Mouse (Mus musculus): ENCODE data around the gene Gmcl1. TPM values are rescaled to one million over a fixed set of nuclear protein-coding genes. Genes with fewer than 3 reads are reported as not detected.

The Gmcl1 gene
- total RNA-seq, 2 experiments from 2014 or later = 4.4 to 5.4 TPM

DNA sequence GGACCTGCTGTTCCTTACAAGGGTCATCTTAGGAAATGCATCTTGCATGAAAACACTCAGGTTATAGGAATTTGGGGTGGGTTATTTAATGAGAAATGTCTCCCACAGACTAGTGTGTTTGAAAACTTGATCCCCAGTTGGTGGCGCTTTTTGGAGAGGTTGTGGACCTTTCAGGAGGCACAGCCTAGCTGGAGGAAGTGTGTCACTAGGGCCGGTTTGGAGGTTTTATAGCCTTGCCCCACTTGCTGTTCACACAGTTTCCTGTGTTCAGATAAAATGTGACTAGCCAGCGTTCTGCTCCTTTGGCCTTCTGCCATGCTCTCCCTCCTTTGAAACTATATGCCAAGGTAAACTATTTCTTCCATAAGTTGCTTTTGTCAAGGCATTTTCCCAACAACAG, 7.5 kb upstream of the Gmcl1 start:
- no peak for ATAC-seq (replicated peaks; ENCODE audit: low FRiP score, poor library complexity, severe bottlenecking)

DNA sequence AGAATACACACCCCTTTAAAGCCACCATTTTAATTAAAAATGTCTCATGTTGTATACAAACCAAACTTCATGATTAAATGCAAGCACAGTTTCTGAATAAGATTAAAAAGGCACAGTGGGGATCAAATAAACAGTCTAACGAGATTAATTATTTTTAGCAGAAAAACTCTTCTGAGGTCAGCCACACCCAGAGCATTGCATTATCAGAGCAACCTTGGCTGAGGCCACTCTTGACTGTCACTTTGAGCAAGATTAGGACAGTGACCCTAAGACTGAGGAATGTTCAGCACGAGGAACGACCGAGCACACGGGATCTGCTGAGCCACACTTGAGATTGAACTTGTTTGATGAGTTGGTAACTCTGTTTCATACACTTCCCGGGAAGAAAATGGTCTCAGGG, 3.6 kb upstream of the Gmcl1 start:
- no peak for ATAC-seq (replicated peaks; ENCODE audit: low FRiP score, poor library complexity, severe bottlenecking)

DNA sequence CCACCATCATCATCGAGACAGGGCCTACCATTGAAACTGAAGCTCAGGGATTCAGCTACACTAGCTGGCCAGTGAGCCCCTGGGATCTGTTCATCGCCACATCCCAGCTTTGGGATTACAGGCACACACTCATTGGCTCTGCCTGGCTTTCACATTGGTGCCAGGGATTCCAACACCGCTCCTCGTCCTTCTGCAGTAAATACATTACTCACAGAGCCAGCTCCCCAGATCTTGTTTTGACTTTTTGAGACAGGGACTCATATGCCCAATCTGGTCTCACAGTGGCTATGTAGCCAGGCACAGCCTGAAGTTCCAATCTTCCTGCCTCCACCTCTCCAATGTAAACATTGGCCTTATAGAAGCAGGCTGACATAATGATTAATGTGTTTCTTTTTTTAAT, 3.1 kb upstream of the Gmcl1 start:
- ATAC-seq (replicated peaks; ENCODE audit: low FRiP score, poor library complexity, severe bottlenecking) = no peak

DNA sequence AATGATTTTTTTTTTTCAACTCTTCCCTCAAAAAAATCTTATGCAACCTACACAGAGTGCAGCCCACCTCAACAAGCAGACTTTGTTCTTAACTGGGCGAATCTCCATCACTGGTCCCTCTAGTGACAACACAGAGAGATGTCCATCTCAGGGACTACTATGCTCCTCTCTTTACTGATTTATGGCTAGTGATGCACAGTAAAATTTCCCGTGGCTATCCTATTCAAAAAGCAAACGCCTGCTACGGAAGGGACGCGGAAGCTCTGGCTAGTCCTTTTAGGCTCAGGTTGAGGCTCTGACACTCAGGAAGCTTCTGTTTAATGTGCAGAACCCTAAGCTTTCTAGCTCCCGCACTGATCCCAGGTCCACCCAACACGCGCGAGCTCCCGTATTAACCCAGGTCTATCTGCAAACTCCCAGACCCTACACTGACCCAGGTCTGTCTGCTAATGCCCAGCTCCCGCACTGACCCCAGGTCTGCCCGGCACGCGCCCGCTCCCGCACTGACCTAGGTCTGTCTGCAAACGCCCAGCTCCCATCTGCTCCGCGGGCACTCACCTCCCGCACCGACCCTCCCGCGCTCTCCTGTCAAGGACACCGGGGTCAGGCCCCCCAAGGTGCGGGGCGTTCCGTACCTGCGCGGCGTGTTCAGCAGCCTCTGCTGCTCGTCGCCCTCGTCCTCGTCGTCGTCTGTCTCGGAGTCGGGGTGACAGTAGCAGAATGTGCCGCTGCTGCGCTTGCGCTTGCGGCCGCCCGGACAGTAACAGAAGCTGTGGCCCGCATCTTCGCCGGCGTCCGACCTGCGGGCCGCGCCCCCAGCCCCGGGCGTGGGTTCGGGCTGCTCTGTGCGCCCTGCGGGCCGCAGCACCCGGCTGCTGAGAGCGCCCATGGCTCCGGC, 658 bp downstream of the Gmcl1 start:
- ATAC-seq (replicated peaks; ENCODE audit: low FRiP score, poor library complexity, severe bottlenecking) = peak; percentile 27

DNA sequence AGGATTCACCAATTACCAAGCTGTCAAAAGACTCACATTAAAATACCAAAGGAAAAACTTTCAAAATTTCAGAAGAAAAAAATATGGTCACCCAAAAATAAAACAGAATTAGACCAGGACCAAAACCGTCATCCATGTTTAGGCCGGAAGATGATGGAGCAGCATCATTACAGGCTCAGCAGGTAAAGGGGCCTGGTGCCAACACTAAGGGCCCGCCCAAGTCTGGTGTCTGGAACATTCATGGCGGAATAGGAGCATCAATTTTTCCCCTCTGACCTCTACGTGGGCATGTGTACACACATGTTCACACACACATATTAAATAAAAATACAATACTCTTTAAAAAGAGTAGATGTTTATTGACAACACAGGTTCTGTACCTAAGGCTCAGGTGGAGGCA, 4.5 kb downstream of the Gmcl1 start:
- no peak for ATAC-seq (replicated peaks; ENCODE audit: low FRiP score, poor library complexity, severe bottlenecking)

DNA sequence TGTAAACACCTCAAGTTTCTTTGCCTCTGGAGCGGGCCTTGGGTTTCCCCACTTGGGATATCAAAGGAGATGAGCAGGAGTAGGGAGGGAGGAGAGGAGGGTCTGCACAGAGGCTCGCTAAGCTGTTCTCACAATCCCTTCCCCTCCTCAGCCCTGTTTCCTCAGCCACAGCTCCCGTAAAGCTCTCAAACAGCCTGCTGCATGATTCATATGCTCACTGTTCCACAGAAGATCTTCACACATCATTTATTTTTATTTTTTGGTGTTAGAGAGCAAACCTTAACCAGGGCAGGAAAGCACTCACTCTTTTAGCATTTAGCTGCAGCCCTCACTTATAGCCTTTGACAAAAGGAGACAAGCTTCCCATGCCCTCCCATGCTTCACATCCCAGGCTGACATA, 11.2 kb downstream of the Gmcl1 start:
- ATAC-seq (replicated peaks; ENCODE audit: low FRiP score, poor library complexity, severe bottlenecking) = no peak

DNA sequence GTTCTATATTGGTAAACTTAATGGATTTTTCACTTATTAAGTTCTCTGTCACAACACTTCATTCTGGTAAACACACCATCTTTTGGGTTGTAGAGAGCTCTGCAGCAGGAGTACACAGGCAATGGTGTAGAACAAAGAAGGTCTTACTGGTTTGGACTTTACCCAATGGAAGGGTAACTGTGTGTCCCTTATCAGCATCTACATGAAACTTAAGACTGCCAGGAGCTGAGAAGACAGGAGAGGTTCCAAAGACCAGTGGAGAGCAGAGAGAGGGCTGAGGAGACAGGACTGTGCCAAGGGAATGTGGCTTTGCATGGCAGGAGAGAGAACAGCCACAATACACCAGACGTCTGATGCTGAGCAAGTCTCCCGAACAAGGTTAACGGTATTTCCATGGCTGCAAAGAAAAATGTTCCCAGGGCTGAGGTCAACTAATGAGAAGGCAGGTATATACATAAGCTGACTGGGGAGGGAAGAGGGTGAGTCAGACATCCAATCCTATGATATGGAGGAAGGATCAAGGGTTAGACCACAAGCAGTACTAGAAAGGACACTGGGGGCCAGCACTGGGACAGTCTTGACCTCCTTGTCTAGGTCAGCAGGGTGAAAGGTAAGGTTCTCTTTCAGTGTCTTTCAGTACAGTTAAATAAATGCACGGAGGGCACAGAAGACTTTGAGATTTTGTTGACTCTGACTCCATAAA, 25.0 kb downstream of the Gmcl1 start:
- no peak for ATAC-seq (replicated peaks; ENCODE audit: low FRiP score, poor library complexity, severe bottlenecking)

DNA sequence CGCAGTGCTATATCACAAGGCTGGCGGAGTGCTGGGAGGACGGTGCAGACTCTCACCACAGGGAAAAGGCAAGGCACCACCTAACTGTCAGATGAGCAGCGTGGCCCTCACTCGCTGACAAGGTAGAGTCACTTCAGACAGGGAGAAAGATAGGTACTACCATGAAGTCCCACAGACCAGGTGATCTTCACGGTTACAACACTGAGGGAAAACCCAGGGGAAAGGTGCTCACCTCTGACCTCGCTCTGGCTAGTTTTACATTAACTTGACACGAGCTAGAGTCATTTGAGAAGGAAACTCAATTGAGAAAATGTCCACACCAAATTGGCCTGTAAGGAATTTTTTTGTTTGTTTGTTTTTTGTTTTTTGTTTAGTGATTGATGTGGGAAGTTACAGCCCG, 30.6 kb downstream of the Gmcl1 start:
- ATAC-seq (replicated peaks; ENCODE audit: low FRiP score, poor library complexity, severe bottlenecking) = no peak

DNA sequence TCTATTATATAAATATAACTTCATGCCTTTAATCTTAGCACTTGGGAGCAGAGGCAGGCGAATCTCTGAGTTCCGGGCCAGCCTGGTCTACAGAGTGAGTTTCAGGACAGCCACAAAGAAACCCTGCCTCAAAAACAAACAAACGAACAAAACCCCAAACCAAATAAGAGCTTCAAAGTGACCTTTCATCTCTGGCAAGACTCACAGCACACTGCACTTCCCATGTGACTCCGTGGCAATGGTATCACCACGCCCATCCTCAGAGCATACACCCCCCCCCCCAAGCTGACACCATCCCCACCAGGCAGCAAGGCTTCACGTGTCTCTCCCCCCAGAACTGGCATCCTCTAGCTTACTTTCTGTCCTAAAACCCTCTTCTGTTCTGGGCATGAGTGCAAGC, 35.3 kb downstream of the Gmcl1 start:
- ATAC-seq (replicated peaks; ENCODE audit: low FRiP score, poor library complexity, severe bottlenecking) = no peak

DNA sequence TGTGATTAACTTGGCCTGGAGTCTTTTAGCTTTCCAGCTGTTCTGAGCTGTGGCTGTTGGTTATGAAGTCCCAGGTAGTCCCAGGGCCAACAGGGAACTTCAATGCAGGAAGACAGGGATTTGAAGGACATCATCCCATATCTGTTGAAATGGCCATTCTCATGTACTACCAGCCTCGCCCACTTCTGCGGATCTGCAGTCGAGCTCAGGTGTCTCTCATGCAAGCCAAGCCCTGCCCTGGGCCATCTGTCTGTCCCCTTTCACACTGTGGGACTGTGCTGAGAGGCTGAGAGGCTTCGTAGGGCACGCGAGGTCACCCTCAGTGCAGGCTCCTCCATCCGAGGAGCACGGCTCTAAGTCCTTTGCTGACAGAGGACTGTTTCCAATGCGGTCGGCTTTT, 37.0 kb downstream of the Gmcl1 start:
- ATAC-seq (replicated peaks; ENCODE audit: low FRiP score, poor library complexity, severe bottlenecking) = no peak

DNA sequence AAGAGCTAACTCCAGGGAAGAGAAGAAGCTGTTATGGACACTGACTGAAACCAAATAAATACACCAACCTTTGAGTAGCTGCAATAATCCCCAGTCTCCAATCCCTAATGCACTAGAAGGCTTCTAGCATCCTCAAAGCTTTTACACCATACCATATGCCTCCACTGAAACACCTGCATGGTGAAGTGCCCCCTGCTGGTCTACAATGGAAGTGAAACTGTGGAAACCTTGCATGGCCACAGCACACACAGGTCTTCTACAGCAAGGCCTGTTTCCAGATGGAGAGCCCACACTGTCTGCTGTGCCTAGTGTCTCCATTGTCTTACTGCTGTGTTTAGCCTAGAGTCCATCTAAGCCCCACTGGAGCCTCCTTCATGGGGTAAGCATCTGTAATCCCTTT, 38.7 kb downstream of the Gmcl1 start:
- peak; percentile 82 for ATAC-seq (replicated peaks; ENCODE audit: low FRiP score, poor library complexity, severe bottlenecking)

DNA sequence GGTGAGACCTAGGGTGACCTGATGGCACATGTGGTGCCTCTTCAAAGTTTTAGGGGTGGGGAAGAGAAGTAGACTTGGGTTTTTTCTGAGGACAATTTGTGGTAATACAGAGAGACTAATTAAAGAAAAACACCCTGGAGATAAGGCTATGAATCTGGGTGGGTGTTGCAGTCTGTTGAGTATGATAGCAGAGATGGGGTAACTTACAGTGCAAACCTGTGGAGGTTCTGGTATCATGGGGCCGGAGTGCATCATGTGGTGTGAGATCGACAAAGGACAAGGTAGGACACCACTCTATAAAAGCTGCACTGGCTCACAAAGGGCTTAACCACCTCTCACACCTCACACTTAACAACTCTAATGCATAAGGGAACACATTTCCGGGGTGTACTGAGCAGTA, 43.5 kb downstream of the Gmcl1 start:
- ATAC-seq (replicated peaks; ENCODE audit: low FRiP score, poor library complexity, severe bottlenecking) = 0 out of 2 replicates have a peak, but pooled peaks have one; percentile 19

DNA sequence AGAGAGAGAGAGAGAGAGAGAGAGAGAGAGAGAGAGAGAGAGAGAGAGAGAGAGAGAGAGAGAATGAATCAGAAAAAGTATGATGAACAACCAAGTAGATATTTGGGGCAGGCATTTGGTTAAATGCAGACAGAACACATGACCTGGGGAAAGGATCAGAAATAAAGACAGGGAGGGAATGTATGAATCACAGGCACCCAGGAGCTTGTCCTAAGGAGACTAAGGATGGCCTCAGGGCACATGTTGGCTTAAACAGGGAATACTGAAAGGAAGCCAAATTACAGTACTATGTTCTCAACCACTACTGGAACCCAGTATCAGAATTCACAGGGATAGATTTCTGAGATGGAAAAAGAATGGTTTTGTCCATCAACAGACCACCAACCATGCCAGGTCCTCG, 46.2 kb downstream of the Gmcl1 start:
- no peak for ATAC-seq (replicated peaks; ENCODE audit: low FRiP score, poor library complexity, severe bottlenecking)

DNA sequence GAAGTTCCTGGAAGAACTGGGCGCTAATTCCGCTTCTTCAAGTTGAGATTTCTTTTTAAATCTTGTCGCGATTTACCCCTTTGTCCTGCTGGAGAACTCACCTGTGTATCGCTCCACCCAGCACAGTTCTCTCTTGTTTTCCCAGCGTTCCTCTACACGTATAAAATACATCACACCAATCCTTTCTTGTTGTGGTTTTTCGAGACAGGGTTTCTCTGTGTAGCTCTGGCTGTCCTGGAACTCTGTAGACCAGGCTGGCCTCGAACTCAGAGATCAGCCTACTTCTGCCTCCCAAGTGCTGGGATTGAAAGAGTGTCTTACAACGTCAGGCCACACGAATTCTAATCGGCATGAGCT, 48.5 kb downstream of the Gmcl1 start:
- no peak for ATAC-seq (replicated peaks; ENCODE audit: low FRiP score, poor library complexity, severe bottlenecking)

DNA sequence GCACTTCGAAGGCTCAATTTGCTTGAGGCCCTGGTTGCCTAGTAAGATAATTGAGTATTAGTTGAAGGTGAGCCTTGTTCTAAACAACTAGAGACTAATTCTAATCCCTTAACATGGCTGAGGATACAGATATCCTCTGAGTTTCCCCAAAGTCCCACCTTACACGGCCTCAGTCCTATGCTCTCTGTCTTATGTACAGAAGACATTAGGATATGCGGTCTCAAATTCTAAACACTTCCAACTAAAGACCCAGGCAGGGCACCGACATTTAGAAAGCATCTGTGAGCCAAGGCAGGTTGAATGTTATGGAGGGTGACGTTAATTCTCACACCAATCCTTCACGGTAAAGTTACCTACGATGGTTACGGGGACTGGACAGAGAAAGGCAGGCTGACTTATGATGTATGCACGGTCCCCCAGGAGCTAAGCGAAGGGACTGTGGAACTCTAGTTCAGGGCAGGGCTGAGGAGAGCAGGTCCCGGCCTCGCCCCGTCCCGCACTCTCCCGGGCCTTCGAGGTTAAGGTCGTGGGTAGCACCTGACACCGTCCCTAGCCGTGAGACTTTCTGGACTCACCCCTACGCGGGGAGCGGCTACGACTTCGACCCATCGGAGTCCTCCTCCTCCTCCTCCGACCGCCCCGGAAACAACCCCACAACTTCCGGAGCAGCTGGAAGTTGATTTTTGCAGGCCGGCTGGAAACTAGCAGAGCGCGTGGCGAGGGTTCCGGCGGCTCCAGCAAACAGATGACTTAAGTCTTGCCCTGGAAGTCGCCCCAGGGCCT, 49.1 kb downstream of the Gmcl1 start, which contains the start of gene Snrnp27:
Gene Snrnp27 (minus strand): TSS at position 651 of the 783 bp plus-strand sequence.
- ATAC-seq (replicated peaks; ENCODE audit: low FRiP score, poor library complexity, severe bottlenecking) = peak; percentile 94

DNA sequence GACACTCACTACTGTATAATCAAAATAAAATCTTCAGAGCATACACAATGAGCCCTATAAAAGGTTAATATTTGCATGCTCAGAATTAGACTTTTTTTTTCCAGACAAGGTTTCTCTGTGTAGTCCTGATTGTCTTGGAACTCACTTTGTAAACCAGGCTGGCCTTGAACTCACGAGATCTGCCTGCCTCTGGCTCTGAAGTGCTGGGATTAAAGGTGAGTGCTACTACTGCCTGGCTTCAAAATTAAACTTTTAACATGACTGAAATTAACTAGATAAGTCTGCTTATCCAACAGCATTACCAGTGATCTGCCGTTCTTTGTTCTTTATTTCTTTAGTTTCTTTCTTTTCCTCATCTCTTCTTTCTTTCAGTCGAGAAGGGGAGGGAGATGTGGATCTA, 51.9 kb downstream of the Gmcl1 start:
- ATAC-seq (replicated peaks; ENCODE audit: low FRiP score, poor library complexity, severe bottlenecking) = no peak

DNA sequence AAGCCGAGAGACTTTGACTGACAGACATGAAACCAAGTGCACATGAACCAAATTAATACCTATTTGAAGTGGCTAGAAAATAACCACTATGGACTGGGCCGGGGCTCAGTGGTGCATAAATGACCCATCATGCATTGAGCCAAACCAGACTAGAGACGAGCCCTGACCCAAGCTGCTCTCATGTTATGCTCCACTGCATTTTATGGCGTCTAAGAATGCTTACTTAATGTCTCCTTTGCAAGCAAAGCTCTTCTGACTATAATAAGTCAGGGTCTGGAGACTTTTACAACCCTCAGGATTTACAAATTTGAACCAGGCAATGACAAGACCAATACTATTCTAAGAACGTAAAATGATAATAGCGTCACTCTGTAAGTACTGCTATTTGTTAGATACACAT, 54.8 kb downstream of the Gmcl1 start:
- no peak for ATAC-seq (replicated peaks; ENCODE audit: low FRiP score, poor library complexity, severe bottlenecking)

DNA sequence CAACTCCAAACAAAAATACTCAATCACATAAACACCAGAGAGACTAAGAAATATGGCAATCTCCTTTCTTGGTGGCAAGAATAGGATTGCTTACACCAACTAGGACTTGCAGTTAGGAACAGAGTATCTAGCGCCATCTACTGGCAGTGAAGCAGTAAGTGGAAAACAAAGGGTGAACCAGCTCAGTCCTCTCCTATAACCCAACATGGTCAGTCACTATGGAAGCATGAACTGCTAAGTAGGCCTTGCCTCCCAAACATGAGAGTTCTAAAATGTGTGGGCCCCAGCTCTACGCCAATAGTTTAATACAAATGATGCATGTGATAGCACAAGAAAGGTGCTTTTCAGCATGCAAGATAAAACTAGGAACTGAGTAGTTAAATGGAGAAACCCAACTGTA, 62.3 kb downstream of the Gmcl1 start:
- ATAC-seq (replicated peaks; ENCODE audit: low FRiP score, poor library complexity, severe bottlenecking) = peak; percentile 32

DNA sequence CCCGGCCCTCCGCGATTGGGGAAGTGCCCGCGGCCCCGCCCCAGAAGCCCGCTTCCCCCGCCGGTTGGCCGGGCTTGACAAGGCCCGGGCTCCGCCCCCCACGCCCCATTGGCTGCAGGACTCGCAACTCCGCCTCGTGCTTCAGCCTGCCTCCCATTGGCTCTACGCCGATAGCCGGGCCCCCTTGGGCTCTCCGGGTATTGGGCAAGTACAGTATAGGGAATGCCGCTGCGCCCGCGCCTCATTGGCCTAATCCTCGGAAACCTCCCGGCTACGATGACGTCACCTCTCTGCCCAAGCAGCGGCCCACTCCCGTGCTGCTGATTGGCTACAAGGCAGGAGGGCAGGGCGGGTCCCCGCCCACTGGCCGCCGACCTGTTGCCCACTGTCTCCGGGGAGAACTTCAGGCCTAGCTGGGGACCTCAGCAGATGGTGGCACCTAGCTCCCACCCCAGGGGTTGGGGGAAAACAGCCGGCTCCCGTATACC, 63.9 kb downstream of the Gmcl1 start:
- peak; percentile 83 for ATAC-seq (replicated peaks; ENCODE audit: low FRiP score, poor library complexity, severe bottlenecking)

DNA sequence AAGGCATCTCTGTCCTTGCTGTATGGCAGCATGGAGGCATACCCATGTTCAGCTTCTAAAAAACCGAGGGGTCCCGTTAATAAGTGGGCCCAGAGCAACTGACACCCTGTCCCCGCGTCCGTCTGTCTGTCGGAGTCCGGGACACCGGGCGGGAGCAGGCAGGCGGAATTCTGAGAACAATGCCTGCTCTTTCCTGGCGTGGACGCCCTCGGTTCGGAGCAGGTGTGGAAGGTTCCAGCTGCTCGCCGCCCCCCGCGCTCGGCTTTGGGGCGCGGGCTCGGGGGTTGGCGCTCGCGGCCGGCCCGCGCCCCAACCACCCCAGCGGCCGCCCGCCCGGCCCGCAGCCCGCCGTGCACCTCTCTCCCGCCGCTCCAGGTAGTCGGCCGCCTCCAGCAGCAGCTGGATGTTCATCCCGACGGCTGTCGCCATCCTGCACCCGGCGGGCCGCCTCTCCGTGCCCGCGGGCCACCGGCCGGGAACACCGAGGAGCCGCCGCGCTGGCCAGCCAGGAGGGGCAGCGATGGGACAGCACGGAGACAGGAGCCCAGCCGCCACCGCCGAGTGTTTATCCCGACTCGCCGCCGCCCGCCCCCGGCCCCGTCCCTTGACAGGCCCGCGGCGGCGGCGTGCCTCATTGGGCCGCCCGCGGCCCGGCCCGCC, 64.5 kb downstream of the Gmcl1 start, which contains the start of gene Mxd1:
Gene Mxd1 (minus strand): TSS at position 582 of the 660 bp plus-strand sequence.
- ATAC-seq (replicated peaks; ENCODE audit: low FRiP score, poor library complexity, severe bottlenecking) = no peak
